Mouse (Mus musculus): ENCODE data around the gene Mettl7b.
"Not testable (repeated sequence)": the region's sequence is repeated elsewhere in the genome, so short reads cannot be mapped to it uniquely, and the experiment has no call there.

The Mettl7b gene

DNA sequence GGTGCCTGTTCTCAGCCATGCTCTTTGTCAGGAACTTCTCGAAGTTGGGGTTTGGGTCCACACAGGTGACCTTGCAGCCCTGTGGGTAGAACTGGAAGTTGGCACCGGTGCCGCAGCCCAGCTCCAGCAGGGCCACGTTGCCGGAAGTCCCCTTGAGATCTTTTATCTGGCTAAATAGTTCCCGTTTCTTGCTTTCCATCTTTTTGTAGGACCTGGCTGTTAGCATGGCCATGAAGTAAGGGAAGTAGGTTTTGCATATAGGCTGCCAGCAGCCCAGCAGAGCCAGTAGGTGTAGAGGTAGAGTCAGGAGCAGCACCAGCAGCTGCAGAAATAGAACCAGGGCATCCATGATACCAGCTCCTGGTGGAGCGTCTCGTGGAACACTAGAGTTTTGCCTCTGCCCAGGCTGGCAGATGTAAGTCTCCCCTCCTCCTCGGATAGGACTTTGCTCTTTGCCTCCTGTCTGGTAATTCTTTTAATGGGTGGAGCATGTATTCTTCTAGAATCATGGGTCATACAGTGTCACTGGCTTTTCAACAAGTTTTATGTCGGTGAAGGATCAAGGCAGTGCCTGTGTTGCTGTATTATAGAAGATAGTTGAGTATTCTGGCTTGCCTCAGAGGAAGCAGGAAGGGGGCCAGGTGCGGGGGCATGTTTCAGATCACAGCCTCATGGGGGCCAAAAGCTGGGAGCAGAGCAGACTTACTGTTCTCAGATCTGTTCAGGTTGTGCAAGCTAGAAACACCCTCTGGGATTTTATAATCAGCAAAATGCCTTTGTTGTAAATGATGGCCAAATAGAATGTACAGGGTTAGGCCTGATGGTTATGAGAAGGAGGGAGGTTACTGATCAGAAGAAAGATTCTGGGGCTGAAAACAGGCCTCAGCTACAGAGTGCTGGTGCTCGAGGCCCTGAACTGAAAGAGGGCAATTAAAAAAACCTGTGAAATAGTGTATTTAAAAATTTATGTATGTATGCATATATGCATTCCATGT, at the start of gene Mettl7b:
Gene Mettl7b, minus strand, starts transcription at position 399 of the 995 bp plus-strand sequence.
- no peak for DNase-seq (ENCODE audit: low spot score in 2 of 2)

DNA sequence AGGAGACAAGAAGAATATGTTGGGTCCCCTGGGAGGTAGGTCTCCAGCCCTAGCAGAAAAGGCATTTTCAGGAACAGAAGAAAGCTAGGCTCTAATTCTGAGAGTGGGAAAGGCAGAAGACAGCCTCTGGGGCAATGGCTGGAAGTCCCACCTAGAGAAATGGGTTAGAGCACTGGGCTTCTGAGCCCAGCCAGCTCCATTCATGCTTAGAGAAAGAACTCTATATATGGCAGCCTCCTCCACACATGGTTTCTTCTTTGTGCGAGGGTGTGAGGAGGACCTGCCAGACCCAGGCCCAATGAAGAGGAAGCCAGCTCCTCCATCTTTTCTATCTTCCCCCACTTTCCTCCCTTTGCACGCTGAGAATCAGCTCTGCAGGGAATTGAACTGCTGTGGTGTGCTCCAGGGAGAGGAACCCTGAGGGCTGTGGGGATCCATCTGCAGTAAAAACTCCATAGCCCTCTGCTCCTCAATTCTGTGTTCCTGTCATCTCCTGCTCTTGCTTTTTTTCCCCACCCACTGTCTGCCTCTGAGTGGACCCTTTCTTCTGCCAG, 49.6 kb upstream of the Mettl7b start, which contains the start of gene Olfr763:
Gene Olfr763, plus strand, starts transcription at position 504 of the 554 bp plus-strand sequence.
- DNase-seq (ENCODE audit: low spot score in 2 of 2) = no peak

DNA sequence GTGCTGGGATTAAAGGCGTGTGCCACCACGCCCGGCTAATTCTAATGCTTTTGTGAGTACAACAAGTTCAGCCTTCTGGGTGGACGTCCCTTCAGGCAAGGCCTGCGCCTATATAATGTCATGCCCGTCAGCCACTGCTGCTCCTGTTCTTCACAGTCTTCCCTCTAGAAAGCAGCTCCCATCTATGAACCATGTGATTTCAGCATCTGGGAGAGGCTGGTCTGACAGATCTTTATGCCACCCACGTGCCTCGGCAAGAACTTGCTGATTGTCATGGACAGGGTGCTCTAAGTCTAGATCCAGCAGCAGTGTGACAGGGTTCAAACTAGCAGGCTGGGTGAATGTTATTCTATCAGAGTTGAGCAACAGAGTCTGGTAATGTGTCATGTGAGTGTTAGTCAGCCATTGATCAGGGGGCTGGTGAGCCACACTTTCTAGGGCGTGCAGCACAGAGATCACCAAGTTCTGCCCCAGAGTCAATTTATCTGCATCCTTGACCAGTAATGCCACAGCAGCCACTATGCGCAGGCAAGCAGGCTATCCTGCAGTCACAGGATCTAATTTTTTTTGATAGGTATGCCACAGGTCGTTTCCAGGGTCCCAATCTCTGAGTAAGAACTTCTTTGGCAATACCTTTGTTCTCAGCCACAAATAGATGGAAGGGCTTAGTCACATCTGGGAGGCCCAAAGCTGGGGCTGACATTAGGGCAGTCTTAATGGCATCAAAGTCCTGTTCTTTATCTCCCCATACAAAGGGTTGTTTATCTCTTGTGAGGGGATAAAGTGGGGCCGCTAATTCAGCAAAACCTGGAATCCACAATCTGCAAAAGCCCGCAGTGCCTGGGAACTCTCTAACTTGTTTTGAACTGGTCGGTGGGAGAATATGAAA, 43.5 kb upstream of the Mettl7b start:
- DNase-seq (ENCODE audit: low spot score in 2 of 2) = no peak

DNA sequence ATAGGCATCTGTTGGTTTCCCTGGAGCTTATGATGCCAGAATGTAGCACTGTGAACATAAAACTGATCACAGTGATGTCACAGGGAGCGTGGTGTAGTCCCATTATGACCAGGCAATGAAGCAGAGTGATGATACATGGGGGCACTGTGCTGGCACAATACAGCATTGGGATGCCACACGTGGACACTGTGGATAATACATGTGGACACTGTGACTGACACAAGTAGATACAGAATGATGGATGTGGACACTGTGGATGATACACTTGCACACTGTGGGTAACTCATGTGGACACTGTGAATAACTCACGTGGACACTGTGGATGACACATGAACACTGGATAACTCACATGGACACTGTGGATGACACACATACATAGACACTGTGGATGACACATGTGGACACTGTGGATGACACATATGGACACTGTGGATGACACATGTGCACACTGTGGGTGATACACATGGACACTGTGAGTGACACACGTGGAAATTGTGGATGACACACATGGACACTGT, 35.8 kb upstream of the Mettl7b start:
- no peak for DNase-seq (ENCODE audit: low spot score in 2 of 2)

DNA sequence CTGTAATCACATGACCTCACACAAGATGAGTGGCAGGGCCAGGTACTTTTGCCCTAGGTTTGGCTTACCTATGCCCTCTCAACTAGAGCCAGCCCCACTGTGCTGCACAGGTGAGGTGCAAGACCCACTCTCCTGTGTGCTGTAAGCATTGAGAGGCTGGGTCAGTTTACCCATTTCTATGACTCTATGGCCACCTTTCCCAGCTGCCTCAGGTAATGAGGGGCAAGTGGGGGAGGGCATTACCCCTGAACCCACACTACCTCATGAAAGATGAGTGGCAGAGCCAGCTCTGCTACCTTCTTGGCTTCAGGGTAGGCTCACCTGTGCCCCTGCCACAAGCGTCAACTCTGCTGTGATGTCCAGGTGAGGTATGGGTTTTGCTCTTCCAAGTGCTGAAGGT, 35.0 kb upstream of the Mettl7b start:
- DNase-seq (ENCODE audit: low spot score in 2 of 2) = no peak

DNA sequence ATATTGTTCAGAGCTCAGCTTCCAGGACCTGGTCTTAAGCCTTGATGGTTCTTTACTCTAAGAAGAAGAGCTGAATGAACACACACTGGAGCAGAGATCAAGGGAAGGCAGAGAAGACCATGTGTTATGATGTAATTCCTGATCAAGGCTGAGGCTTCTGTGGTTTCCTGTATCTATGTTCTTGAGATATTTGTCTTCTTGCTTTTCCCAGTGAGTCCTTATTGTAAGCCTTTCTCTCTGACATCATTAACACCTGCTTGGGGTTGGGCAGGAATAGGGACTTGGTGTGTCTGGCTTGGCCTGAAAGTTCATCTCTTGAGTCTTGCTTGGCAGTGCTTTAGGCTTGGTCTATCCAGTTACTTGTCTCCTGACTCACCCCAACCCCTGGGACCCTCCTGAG, 30.2 kb upstream of the Mettl7b start:
- no peak for DNase-seq (ENCODE audit: low spot score in 2 of 2)

DNA sequence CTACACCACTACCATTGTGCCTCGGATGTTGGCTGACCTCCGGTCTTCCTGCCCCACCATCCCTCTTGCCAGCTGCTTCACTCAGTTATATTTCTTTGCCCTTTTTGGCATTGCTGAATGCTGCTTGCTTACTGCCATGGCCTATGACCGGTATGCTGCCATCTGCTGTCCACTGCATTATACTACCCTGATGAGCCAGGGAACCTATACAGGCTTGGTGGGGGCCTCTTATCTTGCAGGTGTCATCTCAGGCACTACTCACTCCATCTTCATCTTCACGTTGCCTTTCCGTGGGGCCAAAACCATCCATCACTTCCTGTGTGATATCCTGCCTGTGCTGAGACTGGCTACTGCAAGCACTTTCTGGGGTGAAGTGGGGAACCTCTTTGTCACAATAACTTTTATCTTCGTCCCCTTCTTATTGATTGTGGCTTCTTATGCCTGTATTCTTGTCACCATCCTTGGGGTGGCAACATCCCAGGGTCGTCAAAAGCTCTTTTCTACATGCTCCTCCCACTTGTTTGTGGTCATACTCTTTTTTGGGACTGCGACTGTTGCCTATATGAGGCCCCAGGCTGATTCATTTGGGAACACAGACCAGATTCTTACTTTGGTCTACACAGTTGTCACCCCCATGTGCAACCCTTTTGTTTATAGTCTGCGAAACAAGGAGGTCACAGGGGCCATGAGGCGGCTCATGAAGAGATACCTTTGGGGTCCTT, 29.5 kb upstream of the Mettl7b start:
- not testable (repeated sequence) for DNase-seq (ENCODE audit: low spot score in 2 of 2)

DNA sequence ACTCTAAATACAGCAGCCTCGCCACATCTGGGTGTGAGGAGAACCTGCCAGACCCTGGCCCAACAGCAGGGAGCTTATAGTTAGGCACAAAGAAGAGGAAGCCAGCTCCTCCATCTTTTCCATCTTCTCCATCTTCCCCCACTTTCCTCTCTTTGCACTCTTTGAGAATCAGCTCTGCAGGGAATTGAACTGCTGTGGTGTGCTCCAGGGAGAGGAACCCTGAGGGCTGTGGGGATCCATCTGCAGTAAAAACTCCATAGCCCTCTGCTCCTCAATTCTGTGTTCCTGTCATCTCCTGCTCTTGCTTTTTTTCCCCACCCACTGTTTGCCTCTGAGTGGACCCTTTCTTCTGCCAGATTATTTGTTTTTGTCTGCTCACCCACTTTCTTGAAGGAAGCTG, 28.3 kb upstream of the Mettl7b start, which contains the start of gene Olfr9:
Gene Olfr9, plus strand, starts transcription at position 301 of the 400 bp plus-strand sequence.
- not testable (repeated sequence) for DNase-seq (ENCODE audit: low spot score in 2 of 2)

DNA sequence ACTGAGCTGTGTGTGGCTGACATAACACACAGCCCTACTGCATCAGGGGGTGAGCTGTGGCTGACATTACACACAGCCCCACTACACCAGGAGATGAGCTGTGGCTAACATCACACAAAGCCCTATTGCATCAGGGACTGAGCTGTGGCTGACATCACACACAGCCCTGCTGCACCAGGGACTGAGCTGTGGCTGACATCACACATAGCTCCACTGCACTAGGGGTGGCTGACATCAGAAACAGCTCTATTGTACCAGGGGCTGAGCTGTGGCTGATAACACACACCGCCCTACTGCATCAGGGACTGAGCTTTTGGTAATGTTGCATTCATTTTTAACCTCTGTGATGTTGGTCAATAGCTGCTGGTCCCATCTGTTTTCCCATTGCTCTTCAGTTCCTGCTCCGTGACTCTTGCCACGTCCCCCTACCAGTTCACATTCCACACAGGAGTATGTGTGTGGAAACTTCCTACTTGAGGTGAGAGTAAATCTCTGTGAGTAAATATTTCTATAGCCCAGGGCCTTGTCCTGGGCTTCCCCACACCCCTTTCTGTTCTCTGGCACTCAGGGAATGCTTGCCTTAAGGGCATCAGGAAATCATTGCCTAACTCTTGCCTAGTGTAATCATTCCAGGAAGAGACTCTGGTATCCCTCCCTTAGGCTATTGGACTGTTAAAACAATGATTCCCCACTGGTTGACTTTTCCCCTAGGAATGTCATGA, 20.0 kb upstream of the Mettl7b start:
- DNase-seq (ENCODE audit: low spot score in 2 of 2) = no peak

DNA sequence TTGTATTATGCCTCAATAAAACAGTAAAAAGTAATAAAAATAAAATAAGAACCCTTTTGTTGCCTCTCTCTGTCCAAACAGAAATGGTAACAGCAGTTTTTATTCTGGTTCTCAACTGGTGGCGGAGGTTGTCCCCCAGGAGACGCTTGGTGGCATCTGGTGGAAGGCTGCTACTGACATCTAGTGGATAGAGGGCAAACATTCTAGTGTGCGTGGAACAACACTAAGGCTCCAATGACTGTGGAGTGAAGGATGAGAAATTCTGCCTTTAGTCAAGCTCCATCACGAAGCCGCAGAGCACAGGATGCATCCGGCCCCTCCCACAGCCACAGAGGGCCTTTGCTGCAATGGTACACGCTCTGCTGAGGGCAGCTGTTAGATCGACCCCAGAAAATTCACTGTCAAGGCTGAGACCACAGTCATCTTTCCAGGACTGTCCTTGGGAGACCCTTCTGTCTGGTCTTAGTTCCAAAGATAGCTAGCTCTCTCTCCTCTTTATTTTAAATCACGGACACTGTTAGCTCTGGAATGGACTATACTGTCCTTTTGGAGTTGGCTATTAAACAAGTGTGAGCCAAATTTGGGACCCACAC, 16.8 kb upstream of the Mettl7b start:
- DNase-seq (ENCODE audit: low spot score in 2 of 2) = peak; percentile 9 to 33

DNA sequence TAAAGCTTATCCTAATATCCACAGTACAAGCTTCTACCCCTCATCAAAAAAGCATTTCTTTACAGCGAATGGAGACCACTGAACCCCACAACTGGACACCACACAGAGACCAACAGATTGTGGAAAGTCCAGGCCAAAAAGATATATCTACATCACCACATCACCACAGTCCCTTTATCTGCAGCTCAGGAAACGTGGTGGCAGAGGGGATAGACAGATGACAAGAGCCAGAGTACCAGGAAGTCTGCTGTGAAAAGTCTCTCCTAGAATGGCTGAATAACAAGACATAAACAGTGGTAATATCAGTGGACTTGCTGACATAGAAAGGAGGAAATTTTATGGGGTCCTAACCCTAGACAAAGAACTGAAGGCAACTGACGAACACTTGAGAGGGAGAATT, 15.6 kb upstream of the Mettl7b start:
- DNase-seq (ENCODE audit: low spot score in 2 of 2) = no peak

DNA sequence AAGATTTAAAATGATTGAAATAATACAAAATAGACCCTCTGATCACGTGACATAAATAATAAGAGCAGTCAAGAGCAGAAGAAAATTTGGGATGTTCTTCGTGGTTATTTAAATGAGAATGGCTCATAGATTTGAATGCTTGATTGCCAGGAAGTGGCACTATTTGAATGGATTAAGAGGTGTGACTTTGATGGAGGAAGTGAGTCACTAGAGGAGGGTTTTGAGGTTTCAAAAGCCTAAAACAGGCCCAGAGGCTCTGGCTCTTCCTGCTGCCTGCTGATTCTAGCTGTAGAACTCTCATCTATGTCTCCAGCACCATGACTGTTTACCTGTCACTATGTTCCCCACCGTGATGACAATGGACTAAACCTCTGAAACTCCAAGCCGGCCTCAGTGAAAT, 12.1 kb upstream of the Mettl7b start:
- no peak for DNase-seq (ENCODE audit: low spot score in 2 of 2)

DNA sequence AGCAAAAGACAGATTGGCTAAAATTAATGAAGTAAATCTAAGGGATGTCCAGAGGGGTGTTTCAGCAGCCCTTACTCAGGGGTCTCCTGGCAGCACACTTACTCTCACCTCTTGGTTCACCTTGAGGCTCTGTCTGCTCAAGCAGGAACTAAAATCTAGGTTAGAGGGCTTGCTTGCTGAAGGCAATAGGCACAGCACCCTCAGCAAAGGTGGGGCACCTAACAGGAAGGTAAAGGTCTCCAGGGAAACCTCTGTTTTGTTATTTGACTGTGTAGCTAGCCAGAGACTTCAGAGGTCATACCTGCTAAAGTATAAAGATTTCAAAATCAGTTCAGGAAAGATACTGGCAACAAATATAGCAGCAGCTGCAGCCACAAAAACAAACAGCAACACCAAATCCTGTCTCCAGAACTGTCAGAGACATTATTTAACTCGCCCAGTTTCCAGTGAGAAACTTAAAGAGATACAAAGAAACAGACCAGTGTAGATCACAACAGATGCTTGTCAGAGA, 10.0 kb upstream of the Mettl7b start:
- no peak for DNase-seq (ENCODE audit: low spot score in 2 of 2)

DNA sequence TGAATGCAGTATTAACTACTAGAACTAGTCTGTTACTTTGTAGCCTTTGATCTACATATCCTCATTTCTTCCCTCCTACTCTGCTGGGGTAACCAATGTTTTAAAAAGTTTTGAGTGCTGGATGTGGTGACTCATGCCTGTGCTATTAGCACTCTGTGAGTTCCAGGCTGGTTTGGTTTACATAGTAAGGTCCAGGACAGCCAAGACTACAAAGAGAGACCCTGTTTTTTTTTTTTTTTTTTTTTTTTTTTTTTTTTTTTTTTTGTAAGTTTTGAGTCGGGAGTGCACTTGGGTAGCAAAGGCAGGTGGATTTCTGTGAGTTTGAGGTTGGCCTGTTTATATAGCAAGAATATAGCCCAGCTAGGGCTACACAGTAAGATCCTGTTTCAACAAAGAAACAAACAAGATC, 7.6 kb upstream of the Mettl7b start:
- DNase-seq (ENCODE audit: low spot score in 2 of 2) = no peak

DNA sequence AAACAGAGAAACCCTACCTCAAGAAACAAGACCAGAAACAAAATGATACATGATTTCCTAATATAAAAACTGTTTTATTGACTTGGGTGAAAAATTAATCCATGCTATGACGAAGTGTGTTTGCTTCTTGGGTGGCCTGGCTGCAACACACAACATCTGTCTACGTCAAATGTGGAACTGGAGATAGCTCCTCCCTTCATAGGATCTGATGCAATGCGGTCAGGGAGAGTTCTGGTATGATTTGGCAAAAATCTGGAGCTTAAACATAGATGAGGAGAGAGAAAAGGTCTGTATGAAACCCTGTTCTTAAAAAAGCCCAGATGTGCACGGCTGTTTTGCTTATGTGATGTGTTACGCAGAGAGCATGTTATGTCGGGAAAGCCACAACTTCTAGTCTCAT, 5.1 kb upstream of the Mettl7b start:
- DNase-seq (ENCODE audit: low spot score in 2 of 2) = no peak

DNA sequence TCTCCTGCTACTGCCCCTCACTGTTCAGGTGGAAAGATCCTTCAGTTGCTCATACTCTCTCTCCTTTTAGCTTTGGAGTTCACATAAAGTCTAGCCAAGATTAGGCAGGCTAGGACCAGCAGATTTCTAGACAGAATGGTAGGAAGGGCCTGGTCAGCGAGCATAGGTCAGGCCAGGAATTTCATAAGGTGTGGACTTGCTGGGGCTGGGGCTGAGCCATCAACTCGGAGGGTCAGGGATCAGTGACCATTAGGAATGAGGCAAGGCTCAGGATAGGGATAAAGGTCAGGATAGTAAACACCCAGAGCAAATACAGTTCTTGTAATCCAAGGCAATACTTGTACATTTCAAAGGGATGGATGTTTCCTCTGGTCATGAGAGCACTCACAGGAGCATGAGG, 4.2 kb upstream of the Mettl7b start:
- no peak for DNase-seq (ENCODE audit: low spot score in 2 of 2)

DNA sequence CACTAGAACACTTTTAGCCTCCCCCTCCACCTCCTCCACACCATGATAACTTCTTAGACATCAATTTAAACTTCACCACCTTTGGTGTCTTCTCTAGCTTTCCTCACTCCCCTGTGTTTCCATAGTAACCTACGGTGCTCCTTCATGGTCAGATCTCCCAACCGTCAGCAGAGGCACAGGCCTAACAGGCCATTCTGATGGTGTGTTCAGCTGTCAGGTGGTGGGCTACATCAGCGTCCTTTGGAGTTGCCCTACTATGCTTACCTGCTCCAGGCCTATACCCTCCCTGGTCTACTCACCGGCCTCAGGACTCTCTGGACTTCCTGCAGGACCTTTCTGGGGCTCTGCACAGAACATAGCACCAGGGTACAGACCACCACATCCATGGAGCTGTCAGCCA, 646 bp downstream of the Mettl7b start:
- DNase-seq (ENCODE audit: low spot score in 2 of 2) = no peak

DNA sequence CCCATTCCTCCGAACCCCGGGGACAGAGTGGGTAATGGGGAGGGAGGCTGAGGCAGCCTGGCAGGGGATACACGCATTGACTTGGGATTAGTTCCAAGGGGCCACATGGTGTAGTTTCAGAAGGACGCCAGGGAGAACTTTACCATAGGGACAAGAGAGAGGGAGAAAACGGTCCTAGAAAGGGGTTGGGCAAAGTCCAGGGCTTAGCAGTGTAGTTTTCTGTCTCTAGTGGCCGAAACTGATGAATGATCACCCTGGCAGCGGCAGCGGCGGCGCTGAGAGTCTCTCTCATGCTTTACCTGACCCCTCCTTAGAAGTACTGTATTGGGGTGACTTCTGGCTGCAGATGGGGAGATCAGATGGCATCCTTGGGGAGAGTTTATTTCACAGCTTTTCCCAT, 2.4 kb downstream of the Mettl7b start:
- DNase-seq (ENCODE audit: low spot score in 2 of 2) = no peak

DNA sequence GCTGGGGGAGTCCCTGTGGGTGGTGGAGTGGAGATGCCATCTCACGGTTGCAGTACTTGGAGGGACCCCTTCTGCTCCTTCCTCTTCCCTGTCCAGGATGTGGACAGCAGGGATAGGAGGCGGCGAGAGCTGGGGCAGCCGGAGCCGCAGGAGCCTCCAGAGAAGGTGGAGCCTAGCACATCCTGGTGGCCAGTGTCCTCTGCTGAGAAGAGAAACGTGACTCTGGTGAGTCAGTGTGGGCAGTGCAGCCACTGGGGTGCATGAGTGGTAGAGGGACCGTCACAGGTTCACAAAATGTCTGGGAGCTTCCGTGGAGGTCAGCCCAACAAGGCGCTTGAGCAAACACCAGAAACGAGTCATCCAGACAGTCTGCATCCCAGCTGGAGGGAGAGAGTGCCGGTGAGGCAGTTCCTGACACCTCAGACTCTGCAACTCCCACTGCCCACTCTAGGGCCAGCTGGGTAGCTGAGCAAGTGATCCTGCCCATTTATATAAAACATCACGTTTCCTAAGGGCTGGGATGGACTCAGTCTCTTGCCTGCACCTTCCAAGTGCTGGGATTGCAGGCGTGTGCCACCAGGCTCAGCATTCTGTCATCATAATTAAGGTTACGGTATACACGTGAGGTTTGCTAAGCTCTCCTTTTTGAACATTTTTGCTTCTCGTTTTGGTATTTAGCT, 10.4 kb downstream of the Mettl7b start:
- no peak for DNase-seq (ENCODE audit: low spot score in 2 of 2)
